Mouse (Mus musculus) heart, postnatal 0 days (tissue): ENCODE measurements at regions not wholly inside any gene's neighbourhood (a gene's known extent, or its start where the extent isn't known, plus 50 kb on each side); places are given as distances from the start of the nearest gene placed in this dataset.

Experiments used
- ATAC-seq: fragments of 200-750 bp; cut with Nextera tagmentation; 2 replicates; pipeline ENCODE4 v1.8.0; 2017; ENCODE audit warnings: low read depth, moderate number of reproducible peaks, moderate library complexity; ENCODE audit not compliant: insufficient read depth
- DNase-seq: peaks from one replicate; pipeline ENCODE4 v3.0.0-alpha.2; 2016; ENCODE audit warnings: low spot score
- H3K27ac ChIP-seq: fragments of 300-500 bp; sonication (generic); 2 replicates; pipeline ENCODE4 v1.5.1; 2014; ENCODE audit warnings: low read depth, mild to moderate bottlenecking
- H3K27me3 ChIP-seq: fragments of 300-500 bp; sonication (generic); 2 replicates; pipeline ENCODE4 v1.6.1; 2014; ENCODE audit warnings: low read length, mixed read lengths; ENCODE audit not compliant: control insufficient read depth, insufficient read depth
- H3K36me3 ChIP-seq: fragments of 300-500 bp; sonication (generic); replicated peaks from 2 replicates; pipeline ENCODE4 v1.6.1; 2014; ENCODE audit warnings: low read length, mixed read lengths; ENCODE audit not compliant: control insufficient read depth, insufficient read depth
- H3K4me1 ChIP-seq: fragments of 300-500 bp; sonication (generic); 2 replicates; pipeline ENCODE4 v1.6.1; 2014; ENCODE audit warnings: antibody characterized with exemption; ENCODE audit not compliant: control insufficient read depth, insufficient read depth
- H3K4me2 ChIP-seq: fragments of 300-500 bp; sonication (generic); 2 replicates; pipeline ENCODE4 v1.6.1; 2014; ENCODE audit warnings: low read depth, mild to moderate bottlenecking, low read length, moderate library complexity
- H3K4me3 ChIP-seq: fragments of 300-500 bp; sonication (generic); 2 replicates; pipeline ENCODE4 v1.5.1; 2014; ENCODE audit warnings: low read depth, low read length
- H3K9ac ChIP-seq: fragments of 300-500 bp; sonication (generic); replicated peaks from 2 replicates; pipeline ENCODE4 v1.6.1; 2014; ENCODE audit warnings: low read depth, low read length, mixed read lengths
- H3K9me3 ChIP-seq: fragments of 300-500 bp; sonication (generic); replicated peaks from 2 replicates; pipeline ENCODE4 v1.6.1; 2016; ENCODE audit warnings: low read length; ENCODE audit not compliant: control insufficient read depth
- CTCF ChIP-seq: IDR thresholded peaks from 2 replicates; pipeline ENCODE4 v1.5.1; 2016; ENCODE audit warnings: antibody characterized with exemption, control low read depth, low read depth
- EP300 ChIP-seq: IDR thresholded peaks from 2 replicates; pipeline ENCODE4 v1.6.1; 2016; ENCODE audit warnings: antibody characterized with exemption, low read depth
- WGBS: fragments of 180-500 bp; shearing (Covaris S2); extraction: QIAGEN DNeasy Blood & Tissue Kit; methylation state at CpG from one replicate; pipeline ENCODE4 v1.1.7; 2014; 5-methylcytosine and 5-hydroxymethylcytosine counted together

DNA sequence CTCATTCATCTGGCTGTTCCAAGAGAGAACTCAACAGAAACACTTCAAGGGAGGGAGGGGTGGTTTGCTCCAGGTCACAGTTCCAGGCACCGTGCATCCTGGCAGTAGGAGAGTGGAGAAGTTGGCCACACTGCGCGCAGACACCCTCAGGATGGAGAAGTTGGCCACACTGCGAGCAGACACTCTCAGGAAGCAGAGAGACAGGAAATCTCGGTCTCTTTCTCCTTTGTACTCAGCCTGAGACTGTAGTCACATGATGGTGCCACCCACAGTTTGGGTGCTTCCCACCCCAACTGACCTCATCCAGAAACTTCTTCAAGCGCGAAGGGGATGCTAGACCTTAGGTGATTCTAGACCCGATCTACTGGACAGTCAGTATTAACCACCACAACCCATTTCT is 170.4 kb downstream of the Bcl11b start:
- no peaks in the 10 kb centered on the region for H3K4me1 ChIP-seq
- DNase-seq (no peak), ATAC-seq (no peak)
- no peak overlapping the region for H3K4me3 ChIP-seq
- TF ChIP-seq EP300 (no peak), CTCF (no peak)
- no peak overlapping the region for H3K4me2 ChIP-seq
- no peak overlapping the region for H3K9ac ChIP-seq
- H3K27me3 ChIP-seq = no peaks in the 10 kb centered on the region
- 93% methylated on average over 8 of the region's 8 CpGs for WGBS
- no peaks in the 10 kb centered on the region for H3K36me3 ChIP-seq
- H3K27ac ChIP-seq = no peak overlapping the region
- H3K9me3 ChIP-seq = no peaks in the 10 kb centered on the region

DNA sequence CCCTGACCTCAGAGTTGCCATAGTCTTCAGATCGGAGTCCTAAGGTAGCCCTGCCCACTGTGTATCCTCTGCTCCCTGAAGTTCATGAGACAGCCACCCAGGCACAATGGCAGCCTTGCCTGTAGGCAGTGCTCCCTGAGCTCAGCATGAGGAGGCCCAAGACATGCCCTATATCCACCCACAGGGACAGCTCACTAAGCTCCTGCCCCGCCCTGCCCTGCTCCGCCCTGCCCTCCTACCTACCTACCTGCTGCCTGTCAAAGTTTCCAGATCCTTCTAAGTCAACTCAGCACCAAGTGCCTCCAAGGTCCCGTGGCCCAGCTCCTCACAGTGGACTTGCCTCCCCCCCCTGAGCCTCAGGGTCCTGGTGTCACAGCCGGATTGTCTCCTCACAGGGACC is 168.9 kb downstream of the Bcl11b start:
- DNase-seq = no peak
- Histone ChIP-seq H3K4me2 (no peak overlapping the region), H3K9me3 (no peaks in the 10 kb centered on the region), H3K9ac (no peak overlapping the region), H3K27me3 (no peaks in the 10 kb centered on the region), H3K4me3 (no peak overlapping the region), H3K36me3 (no peaks in the 10 kb centered on the region), H3K27ac (no peak overlapping the region), H3K4me1 (no peaks in the 10 kb centered on the region)
- TF ChIP-seq CTCF = no peak
- TF ChIP-seq EP300 = no peak
- 87% methylated on average over 5 of the region's 5 CpGs for WGBS
- ATAC-seq = no peak

DNA sequence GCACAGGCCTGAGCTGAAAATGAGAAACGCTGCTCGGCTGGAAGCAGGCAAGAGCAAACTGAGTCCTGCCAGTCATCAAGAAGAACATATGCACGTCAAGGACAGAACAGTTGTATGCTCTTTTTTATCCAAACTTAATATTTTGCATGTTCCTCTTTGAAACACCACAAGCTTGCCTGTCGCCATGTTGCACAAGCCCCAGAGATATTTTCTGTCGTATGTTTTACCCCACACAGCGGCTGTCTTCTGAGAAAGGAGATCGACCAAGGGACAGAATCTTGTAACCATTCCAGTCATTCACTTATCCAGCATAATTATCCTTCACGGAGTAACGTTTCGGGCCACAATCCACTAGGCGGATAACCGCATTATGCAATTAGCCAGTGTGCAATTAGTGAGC is 165.7 kb downstream of the Bcl11b start:
- no peak overlapping the region for H3K4me2 ChIP-seq
- H3K9ac ChIP-seq = no peak overlapping the region
- H3K27me3 ChIP-seq = no peaks in the 10 kb centered on the region
- no peaks in the 10 kb centered on the region for H3K36me3 ChIP-seq
- DNase-seq (no peak), ATAC-seq (no peak)
- TF ChIP-seq EP300 (no peak), CTCF (no peak)
- 91% methylated on average over 12 of the region's 12 CpGs for WGBS
- H3K27ac ChIP-seq = no peak overlapping the region
- no peaks in the 10 kb centered on the region for H3K4me1 ChIP-seq
- no peak overlapping the region for H3K4me3 ChIP-seq
- no peaks in the 10 kb centered on the region for H3K9me3 ChIP-seq

DNA sequence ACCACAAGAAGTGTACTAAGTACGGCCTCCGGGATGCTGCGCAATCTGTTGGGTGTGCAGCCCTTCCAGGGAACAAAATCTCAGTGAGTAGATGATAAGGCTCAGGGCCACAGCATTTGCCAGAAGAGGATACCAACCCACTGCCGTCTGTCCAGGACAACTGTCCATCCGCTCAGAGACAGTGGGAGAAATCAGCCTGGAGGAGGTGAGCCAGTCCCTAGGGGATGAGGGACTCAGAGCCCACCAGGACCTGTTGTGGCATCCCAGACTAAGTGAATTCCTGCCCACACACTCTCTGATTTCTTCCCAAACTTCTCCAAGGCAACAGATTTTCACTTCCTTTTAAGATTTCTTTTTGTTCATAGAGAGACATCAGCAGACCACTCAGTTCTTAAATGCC is 158.8 kb downstream of the Bcl11b start:
- WGBS = 78% methylated on average over 5 of the region's 5 CpGs
- H3K9me3 ChIP-seq = no peaks in the 10 kb centered on the region
- H3K9ac ChIP-seq = no peak overlapping the region
- DNase-seq (no peak), ATAC-seq (no peak)
- no peak overlapping the region for H3K4me2 ChIP-seq
- no peaks in the 10 kb centered on the region for H3K27me3 ChIP-seq
- H3K27ac ChIP-seq = no peak overlapping the region
- TF ChIP-seq EP300 (no peak), CTCF (no peak)
- H3K4me3 ChIP-seq = no peak overlapping the region
- H3K4me1 ChIP-seq = no peaks in the 10 kb centered on the region
- no peaks in the 10 kb centered on the region for H3K36me3 ChIP-seq

- TF ChIP-seq EP300 = no peak
- TF ChIP-seq CTCF = no peak
- Histone ChIP-seq H3K36me3 (no peaks in the 10 kb centered on the region), H3K27ac (no peak overlapping the region), H3K4me1 (no peaks in the 10 kb centered on the region), H3K9me3 (no peaks in the 10 kb centered on the region), H3K4me3 (no peak overlapping the region), H3K27me3 (no peaks in the 10 kb centered on the region), H3K9ac (no peak overlapping the region), H3K4me2 (no peak overlapping the region)
- WGBS = 78% methylated on average over 7 of the region's 7 CpGs
- DNase-seq = no peak
- no peak for ATAC-seq
These were observed 152.8 kb downstream of the Bcl11b start for GRCm38 (mm10) chr12:107850591-107850990.

DNA sequence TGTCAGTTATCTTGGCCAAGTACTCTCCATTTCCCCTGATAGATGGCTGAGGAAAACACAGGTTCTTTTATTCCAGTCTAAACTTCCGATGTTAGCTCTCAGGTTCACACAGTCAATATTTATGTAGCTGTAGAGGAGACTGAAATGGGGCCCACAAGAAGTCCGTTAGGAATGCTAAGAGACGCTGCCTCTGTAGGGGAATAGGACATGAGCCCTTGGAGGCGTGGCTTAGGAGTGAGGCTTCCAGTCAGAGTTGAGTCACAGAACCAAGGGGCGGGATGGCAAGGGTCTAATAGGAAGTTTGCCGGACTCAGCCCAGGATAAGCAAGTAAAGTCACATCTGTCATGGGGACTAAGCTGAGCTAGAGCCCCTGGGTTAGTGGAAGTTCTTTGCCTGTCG is 150.5 kb downstream of the Bcl11b start:
- Histone ChIP-seq H3K9ac (no peak overlapping the region), H3K9me3 (no peaks in the 10 kb centered on the region), H3K4me3 (no peak overlapping the region), H3K27me3 (no peaks in the 10 kb centered on the region), H3K4me1 (no peaks in the 10 kb centered on the region), H3K36me3 (no peaks in the 10 kb centered on the region), H3K4me2 (no peak overlapping the region), H3K27ac (no peak overlapping the region)
- ATAC-seq (no peak), DNase-seq (no peak)
- TF ChIP-seq CTCF (no peak), EP300 (no peak)
- 63% methylated on average over 7 of the region's 7 CpGs for WGBS
